Mouse (Mus musculus): ENCODE data around the gene Mrps15. TPM values are rescaled to one million over a fixed set of nuclear protein-coding genes. Genes with fewer than 3 reads are reported as not detected.

The Mrps15 gene
- polyA plus RNA-seq, 1 experiment from 2014 or later: 128 TPM

DNA sequence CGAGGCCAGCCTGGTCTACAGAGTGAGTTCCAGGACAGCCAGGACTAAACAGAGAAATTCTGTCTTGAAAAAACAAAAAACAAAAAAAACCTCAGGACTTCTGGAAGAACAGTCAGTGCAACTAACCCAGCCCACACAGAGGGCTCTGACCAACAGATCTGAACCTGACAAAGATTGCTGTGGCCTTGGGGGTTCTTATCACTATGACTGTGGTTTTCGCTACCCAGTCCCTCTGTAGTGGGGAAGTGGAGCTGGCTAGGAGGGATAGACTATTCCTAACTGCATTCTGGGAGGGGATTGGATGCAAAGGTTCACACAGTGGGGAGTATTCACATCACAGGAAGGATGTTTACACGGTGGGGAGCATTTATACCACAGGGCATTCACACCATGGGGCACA, 17.7 kb upstream of the Mrps15 start:
- ATAC-seq (replicated peaks; ENCODE audit: extremely low read depth, insufficient read depth, low FRiP score): no peak
- H3K27ac ChIP-seq (ENCODE audit: low read length): no peak overlapping the region
- H3K36me3 ChIP-seq (ENCODE audit: control insufficient read depth, insufficient read depth): no peaks in the 10 kb centered on the region
- no peaks in the 10 kb centered on the region for H3K4me1 ChIP-seq (ENCODE audit: control insufficient read depth, insufficient read depth, low read length)
- no peak overlapping the region for H3K4me2 ChIP-seq (ENCODE audit: low read depth, low read length)
- no peaks in the 10 kb centered on the region for H3K9me3 ChIP-seq (replicated peaks; ENCODE audit: control insufficient read depth, low read length)
- H3K9ac ChIP-seq (ENCODE audit: low read length): no peak overlapping the region
- 55% methylated on average over 3 of the region's 3 CpGs for WGBS
- no peak overlapping the region for H3K4me3 ChIP-seq (ENCODE audit: low read length)
- no peaks in the 10 kb centered on the region for H3K27me3 ChIP-seq (ENCODE audit: control insufficient read depth, insufficient read depth, low read length)

DNA sequence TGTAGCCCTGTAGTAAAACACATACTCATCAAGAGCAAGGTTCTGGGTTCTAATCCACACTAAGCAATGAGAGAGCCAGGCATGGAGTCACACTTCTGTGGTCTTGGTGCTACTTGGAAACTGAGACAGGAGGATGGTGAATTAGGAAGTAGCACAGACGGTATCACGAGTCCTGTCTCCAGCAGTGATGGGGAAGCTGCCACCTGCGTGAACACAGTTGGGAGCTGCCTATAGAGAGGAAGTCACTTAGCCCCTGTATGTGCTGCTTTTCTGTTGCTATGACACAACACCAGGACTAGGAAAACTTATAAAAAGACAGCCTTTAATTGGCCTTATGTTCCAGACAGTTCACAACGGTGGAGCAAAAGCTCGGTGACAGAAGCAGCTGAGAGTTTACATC, 16.0 kb upstream of the Mrps15 start:
- no peaks in the 10 kb centered on the region for H3K36me3 ChIP-seq (ENCODE audit: control insufficient read depth, insufficient read depth)
- H3K9me3 ChIP-seq (replicated peaks; ENCODE audit: control insufficient read depth, low read length): no peaks in the 10 kb centered on the region
- H3K27ac ChIP-seq (ENCODE audit: low read length): no peak overlapping the region
- no peak overlapping the region for H3K4me3 ChIP-seq (ENCODE audit: low read length)
- no peak for ATAC-seq (replicated peaks; ENCODE audit: extremely low read depth, insufficient read depth, low FRiP score)
- 61% methylated on average over 5 of the region's 5 CpGs for WGBS
- no peaks in the 10 kb centered on the region for H3K27me3 ChIP-seq (ENCODE audit: control insufficient read depth, insufficient read depth, low read length)
- H3K4me1 ChIP-seq (ENCODE audit: control insufficient read depth, insufficient read depth, low read length): no peaks in the 10 kb centered on the region
- H3K4me2 ChIP-seq (ENCODE audit: low read depth, low read length): no peak overlapping the region
- no peak overlapping the region for H3K9ac ChIP-seq (ENCODE audit: low read length)

DNA sequence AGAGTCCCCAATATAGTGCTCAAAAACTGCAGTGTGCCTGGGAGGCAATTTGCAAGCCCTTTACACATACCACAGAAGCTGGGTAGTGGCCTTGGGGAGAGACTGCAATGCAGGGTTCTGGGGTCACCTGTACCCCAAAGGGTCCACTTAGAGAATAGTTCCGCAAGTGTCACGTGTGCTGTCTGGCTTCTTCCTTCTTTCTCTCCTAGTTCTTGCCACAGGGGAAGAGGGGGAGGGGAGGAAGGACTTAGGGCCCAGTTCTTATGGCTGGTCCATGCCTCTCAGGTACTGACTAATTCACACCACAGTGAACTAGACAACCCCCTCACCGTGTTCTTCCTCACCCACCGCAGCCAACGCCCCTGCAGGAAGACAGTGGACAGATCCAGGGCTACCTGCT, 11.3 kb upstream of the Mrps15 start:
- Histone ChIP-seq H3K4me3 (ENCODE audit: low read length) (no peak overlapping the region), H3K36me3 (ENCODE audit: control insufficient read depth, insufficient read depth) (no peaks in the 10 kb centered on the region), H3K27me3 (ENCODE audit: control insufficient read depth, insufficient read depth, low read length) (no peaks in the 10 kb centered on the region), H3K9me3 (replicated peaks; ENCODE audit: control insufficient read depth, low read length) (no peaks in the 10 kb centered on the region), H3K9ac (ENCODE audit: low read length) (no peak overlapping the region), H3K27ac (ENCODE audit: low read length) (no peak overlapping the region), H3K4me2 (ENCODE audit: low read depth, low read length) (no peak overlapping the region), H3K4me1 (ENCODE audit: control insufficient read depth, insufficient read depth, low read length) (no peaks in the 10 kb centered on the region)
- WGBS: 78% methylated on average over 5 of the region's 5 CpGs
- no peak for ATAC-seq (replicated peaks; ENCODE audit: extremely low read depth, insufficient read depth, low FRiP score)

DNA sequence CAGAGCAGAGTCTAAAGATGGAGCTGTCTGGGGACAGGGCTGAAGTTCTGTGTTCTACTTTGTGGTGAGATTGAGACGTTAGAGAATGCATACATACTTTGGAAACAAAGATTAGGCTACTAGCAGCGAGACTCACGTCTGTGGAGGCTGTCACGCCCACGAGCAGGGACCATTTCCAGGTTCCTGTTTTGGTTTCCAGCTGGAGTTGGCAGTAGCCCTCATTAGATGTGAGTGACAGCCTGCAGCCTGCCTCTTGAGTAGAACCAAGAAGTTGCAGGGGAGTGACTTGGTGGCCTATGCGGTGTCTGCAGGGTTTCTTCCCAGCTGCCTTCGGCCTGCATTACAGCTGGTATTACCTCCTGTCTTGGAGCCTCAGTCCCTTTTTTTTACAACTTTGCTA, 4.9 kb downstream of the Mrps15 start:
- H3K27ac ChIP-seq (ENCODE audit: low read length): no peak overlapping the region
- H3K4me2 ChIP-seq (ENCODE audit: low read depth, low read length): no peak overlapping the region
- no peak overlapping the region for H3K4me3 ChIP-seq (ENCODE audit: low read length)
- no peak overlapping the region for H3K9ac ChIP-seq (ENCODE audit: low read length)
- H3K4me1 ChIP-seq (ENCODE audit: control insufficient read depth, insufficient read depth, low read length): peaks cover 10% of the 10 kb centered on the region
- no peak for ATAC-seq (replicated peaks; ENCODE audit: extremely low read depth, insufficient read depth, low FRiP score)
- H3K9me3 ChIP-seq (replicated peaks; ENCODE audit: control insufficient read depth, low read length): no peaks in the 10 kb centered on the region
- 64% methylated on average over 7 of the region's 7 CpGs for WGBS
- no peaks in the 10 kb centered on the region for H3K27me3 ChIP-seq (ENCODE audit: control insufficient read depth, insufficient read depth, low read length)
- H3K36me3 ChIP-seq (ENCODE audit: control insufficient read depth, insufficient read depth): peaks cover 48% of the 10 kb centered on the region

DNA sequence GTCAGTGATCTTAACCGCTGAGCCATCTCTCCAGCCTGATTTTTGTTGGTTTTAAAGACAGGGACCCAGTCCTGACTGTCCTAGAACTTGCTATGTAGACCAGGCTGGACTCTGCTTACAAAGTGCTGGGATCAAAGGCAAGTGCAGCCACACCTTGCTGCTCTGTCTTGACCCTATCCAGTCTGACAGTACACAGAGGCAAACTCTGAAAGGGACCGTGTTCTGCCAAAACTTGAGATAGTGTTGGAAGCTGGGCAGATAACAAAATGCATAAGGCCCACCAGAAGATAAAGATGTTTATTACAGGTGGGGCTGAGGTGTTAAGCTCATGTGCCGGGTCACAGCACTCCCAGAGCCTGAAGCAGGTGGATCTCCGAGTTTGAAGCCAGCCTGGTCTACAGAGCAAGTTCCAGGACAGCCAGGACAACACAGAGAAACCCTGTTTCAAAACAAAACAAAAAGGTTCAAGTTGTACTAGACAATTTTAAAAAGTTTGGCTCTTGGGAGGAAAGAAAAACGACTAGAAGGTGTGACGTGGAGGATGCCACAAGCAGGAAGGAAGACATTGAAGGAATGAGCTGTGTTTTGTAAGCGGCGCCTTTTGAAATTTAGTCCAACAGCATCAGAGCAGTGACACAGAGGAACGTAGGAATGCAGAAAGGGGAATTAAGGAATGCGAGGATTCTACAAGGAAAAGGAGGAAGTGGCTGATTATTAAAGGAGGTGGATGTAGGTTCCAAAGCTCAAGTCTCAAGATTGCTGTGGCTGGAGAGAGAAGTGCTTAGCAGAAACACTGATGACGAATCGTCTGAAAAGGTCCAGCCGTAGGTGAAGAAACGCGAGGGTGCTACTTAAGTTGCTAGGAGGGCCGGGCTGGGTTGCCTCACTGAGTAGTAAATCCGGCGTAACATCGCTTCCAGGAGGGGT, 10.7 kb downstream of the Mrps15 start:
- no peak for ATAC-seq (replicated peaks; ENCODE audit: extremely low read depth, insufficient read depth, low FRiP score)
- H3K9ac ChIP-seq (ENCODE audit: low read length): peak overlapping the region; percentile 76
- no peaks in the 10 kb centered on the region for H3K27me3 ChIP-seq (ENCODE audit: control insufficient read depth, insufficient read depth, low read length)
- 11% methylated on average over 19 of the region's 19 CpGs for WGBS
- H3K4me1 ChIP-seq (ENCODE audit: control insufficient read depth, insufficient read depth, low read length): peaks cover 9% of the 10 kb centered on the region
- H3K4me3 ChIP-seq (ENCODE audit: low read length): peak overlapping the region; percentile 68
- peak overlapping the region; percentile 93 for H3K4me2 ChIP-seq (ENCODE audit: low read depth, low read length)
- H3K9me3 ChIP-seq (replicated peaks; ENCODE audit: control insufficient read depth, low read length): no peaks in the 10 kb centered on the region
- peaks cover 23% of the 10 kb centered on the region for H3K36me3 ChIP-seq (ENCODE audit: control insufficient read depth, insufficient read depth)
- H3K27ac ChIP-seq (ENCODE audit: low read length): peak overlapping the region; percentile 51; the same call in 1 of the 2 replicates

DNA sequence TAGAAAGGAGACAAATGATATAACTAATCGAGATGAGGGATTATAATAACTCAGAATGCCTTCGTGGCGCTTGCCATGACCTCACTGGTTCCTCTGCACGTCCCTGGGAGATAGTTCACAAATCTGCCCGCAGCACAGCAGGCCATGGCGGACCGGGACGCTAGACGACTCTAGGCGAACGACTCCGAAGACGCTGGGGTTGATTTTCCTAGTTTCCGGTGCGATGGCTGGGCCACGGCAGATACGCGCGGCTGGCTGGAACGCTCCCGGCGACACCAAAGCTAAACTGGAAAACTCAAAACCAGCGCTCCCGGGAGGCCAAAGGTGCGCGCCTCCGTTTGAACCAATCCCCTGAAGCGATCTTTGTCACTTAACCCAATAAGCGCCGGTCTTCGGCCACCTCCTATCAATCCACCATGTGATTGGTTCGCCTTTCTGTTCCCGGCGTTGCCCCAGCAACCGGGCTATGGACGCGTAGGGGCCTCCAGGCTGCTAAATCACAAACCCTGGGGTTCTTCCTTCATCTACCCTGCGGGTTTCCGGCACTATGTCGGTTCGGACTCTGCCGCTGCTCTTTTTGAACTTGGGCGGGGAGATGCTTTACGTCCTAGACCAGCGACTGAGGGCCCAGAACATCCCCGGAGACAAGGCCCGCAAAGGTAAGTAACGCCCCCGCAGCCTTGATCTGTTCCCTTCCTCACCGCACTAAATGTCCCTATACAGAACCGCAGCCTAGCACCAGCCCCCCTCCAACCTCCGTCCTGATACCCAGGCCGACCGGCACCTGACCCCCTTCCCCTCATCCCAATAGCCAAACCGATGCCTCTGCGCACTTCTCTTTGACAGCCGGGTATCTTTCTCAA, 11.6 kb downstream of the Mrps15 start, which contains the start of gene Oscp1:
Gene Oscp1 (plus strand): TSS at position 432 of the 863 bp plus-strand sequence.
- Histone ChIP-seq H3K27me3 (ENCODE audit: control insufficient read depth, insufficient read depth, low read length) (no peaks in the 10 kb centered on the region), H3K9me3 (replicated peaks; ENCODE audit: control insufficient read depth, low read length) (no peaks in the 10 kb centered on the region), H3K4me2 (ENCODE audit: low read depth, low read length) (peak within 1 kb of the TSS; percentile 93), H3K9ac (ENCODE audit: low read length) (peak within 1 kb of the TSS; percentile 76), H3K4me1 (ENCODE audit: control insufficient read depth, insufficient read depth, low read length) (peaks cover 9% of the 10 kb centered on the region), H3K27ac (ENCODE audit: low read length) (peak within 1 kb of the TSS; percentile 51; the same call in 1 of the 2 replicates), H3K36me3 (ENCODE audit: control insufficient read depth, insufficient read depth) (peaks cover 21% of the 10 kb centered on the region), H3K4me3 (ENCODE audit: low read length) (peak within 1 kb of the TSS; percentile 68)
- ATAC-seq (replicated peaks; ENCODE audit: extremely low read depth, insufficient read depth, low FRiP score): peak; percentile 94
- 1% methylated on average over 57 of the region's 57 CpGs for WGBS

DNA sequence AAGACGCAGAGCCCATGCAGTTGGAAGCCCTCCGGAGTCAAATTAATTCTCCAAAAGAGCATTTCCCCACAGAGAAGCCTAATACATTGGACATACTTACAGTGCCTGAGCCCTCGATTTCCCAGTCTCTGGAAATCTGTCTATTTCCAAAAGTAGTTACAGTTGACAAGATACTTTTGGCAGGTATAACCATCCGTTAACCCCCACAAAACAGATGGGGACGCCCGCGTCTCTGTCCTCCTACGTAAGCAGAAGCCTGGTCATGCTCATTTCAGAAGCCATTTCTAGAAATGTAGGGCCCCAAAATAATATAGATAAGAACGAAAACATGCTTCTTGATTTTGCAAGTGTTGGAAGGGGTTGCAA, 12.3 kb downstream of the Mrps15 start:
- ATAC-seq (replicated peaks; ENCODE audit: extremely low read depth, insufficient read depth, low FRiP score): no peak
- WGBS: 41% methylated on average over 9 of the region's 9 CpGs

DNA sequence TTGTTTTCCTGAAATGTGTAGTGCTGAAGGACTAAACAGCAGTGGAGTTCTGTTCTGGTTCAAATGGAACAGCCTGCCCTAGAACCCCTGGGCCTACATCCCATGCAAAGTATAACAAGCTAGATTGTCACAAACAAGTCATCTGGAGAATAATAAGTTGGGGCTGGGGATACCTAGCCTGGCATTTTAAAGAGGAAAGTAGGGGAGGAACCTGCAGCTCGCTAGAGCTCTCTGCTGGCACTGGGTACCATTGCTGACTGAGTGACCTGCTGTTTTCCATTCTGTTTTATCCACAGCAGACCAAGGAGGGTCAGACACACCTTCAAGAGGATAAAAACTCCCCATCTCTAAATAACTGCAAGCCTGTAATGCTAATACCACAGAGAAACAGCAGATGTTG, 16.1 kb downstream of the Mrps15 start:
- H3K4me2 ChIP-seq (ENCODE audit: low read depth, low read length): no peak overlapping the region
- H3K9me3 ChIP-seq (replicated peaks; ENCODE audit: control insufficient read depth, low read length): no peaks in the 10 kb centered on the region
- no peak for ATAC-seq (replicated peaks; ENCODE audit: extremely low read depth, insufficient read depth, low FRiP score)
- no peaks in the 10 kb centered on the region for H3K27me3 ChIP-seq (ENCODE audit: control insufficient read depth, insufficient read depth, low read length)
- 61% methylated on average over 1 of the region's 1 CpGs for WGBS
- no peak overlapping the region for H3K9ac ChIP-seq (ENCODE audit: low read length)
- no peak overlapping the region for H3K27ac ChIP-seq (ENCODE audit: low read length)
- no peaks in the 10 kb centered on the region for H3K36me3 ChIP-seq (ENCODE audit: control insufficient read depth, insufficient read depth)
- peaks cover 4% of the 10 kb centered on the region for H3K4me1 ChIP-seq (ENCODE audit: control insufficient read depth, insufficient read depth, low read length)
- no peak overlapping the region for H3K4me3 ChIP-seq (ENCODE audit: low read length)

More for the DNA sequence above, 12.3 kb downstream of the Mrps15 start:
- Histone ChIP-seq H3K4me1 (ENCODE audit: control insufficient read depth, insufficient read depth, low read length) (peaks cover 9% of the 10 kb centered on the region), H3K9me3 (replicated peaks; ENCODE audit: control insufficient read depth, low read length) (no peaks in the 10 kb centered on the region), H3K4me2 (ENCODE audit: low read depth, low read length) (peak overlapping the region; percentile 93), H3K36me3 (ENCODE audit: control insufficient read depth, insufficient read depth) (peaks cover 15% of the 10 kb centered on the region), H3K9ac (ENCODE audit: low read length) (peak overlapping the region; percentile 76), H3K27me3 (ENCODE audit: control insufficient read depth, insufficient read depth, low read length) (no peaks in the 10 kb centered on the region), H3K4me3 (ENCODE audit: low read length) (peak overlapping the region; percentile 68), H3K27ac (ENCODE audit: low read length) (no peak overlapping the region)

DNA sequence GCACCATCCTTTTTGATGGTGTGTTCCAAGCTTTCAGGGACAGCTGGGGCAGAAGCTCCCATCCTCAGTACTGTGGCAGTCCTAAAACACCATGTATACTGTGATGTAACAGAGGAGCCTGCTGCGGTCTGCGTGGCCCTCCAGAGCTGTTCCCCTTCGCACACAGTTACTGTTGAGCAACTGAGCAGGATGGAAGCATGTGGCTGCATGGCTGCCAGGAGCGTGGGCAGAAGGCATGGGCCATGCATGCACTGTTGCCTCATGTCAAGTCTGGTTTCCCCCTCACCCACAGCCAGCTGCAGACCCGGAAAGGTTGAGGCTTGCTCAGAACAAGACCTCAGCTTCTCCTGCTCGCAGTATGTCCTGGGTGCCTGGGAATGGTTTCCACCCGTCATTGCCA, 18.5 kb downstream of the Mrps15 start:
- no peak overlapping the region for H3K4me2 ChIP-seq (ENCODE audit: low read depth, low read length)
- ATAC-seq (replicated peaks; ENCODE audit: extremely low read depth, insufficient read depth, low FRiP score): no peak
- no peaks in the 10 kb centered on the region for H3K27me3 ChIP-seq (ENCODE audit: control insufficient read depth, insufficient read depth, low read length)
- 85% methylated on average over 7 of the region's 7 CpGs for WGBS
- H3K4me1 ChIP-seq (ENCODE audit: control insufficient read depth, insufficient read depth, low read length): peaks cover 4% of the 10 kb centered on the region; the same call in 1 of the 2 replicates
- no peak overlapping the region for H3K4me3 ChIP-seq (ENCODE audit: low read length)
- H3K27ac ChIP-seq (ENCODE audit: low read length): no peak overlapping the region
- H3K9me3 ChIP-seq (replicated peaks; ENCODE audit: control insufficient read depth, low read length): no peaks in the 10 kb centered on the region
- no peaks in the 10 kb centered on the region for H3K36me3 ChIP-seq (ENCODE audit: control insufficient read depth, insufficient read depth)
- no peak overlapping the region for H3K9ac ChIP-seq (ENCODE audit: low read length)
